Comparison of ENCODE assay signal across 8 mouse cellular contexts in the genomic region with DNA sequence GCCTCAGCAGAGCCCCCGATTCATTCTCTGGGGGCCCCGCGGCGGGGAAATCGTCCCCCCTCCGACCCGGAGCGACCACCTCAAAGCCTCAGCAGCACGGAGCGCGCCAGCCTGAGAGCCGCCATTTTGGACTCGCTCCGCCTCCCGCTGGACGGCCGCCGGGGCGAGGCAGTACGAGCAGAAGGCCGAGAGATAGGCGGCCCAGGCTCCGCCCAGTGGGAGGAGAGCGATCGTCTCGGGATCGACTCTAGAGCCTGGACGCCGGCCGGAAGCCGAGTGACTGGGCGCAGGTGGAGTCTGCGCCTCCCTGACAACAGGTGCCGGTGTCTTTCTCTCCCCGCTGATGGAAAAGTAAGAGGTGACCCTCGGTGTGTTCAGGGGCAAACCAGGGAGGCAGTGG. TPM values are rescaled to one million over a fixed set of nuclear protein-coding genes. Genes with fewer than 3 reads are reported as not detected.
DNase-seq lines count a peak whose midpoint lies in the region; ATAC-seq lines count a peak whose summit lies in the region.

A gene (minus strand): TSS at position 136 of the 400 bp plus-strand sequence.

- peak within 1 kb of the TSS; percentile 22; the same call in 1 of the 2 replicates for H3K27ac ChIP-seq in embryonic facial prominence, embryonic 14.5 days (replicated peaks; ENCODE audit: low read depth, low read length)
- H3K27ac ChIP-seq in kidney, embryonic 14.5 days (ENCODE audit: low read depth, low read length), result no peak within 1 kb of the TSS
- H3K27ac ChIP-seq in limb, embryonic 15.5 days, result no peak within 1 kb of the TSS

- peak within 1 kb of the TSS; percentile 75 for H3K4me2 ChIP-seq in embryonic facial prominence, embryonic 14.5 days (ENCODE audit: low read depth, low read length)
- peak within 1 kb of the TSS; percentile 77 for H3K4me2 ChIP-seq in kidney, embryonic 14.5 days (replicated peaks; ENCODE audit: low read depth, low read length)
- peak within 1 kb of the TSS; percentile 69 for H3K4me2 ChIP-seq in limb, embryonic 15.5 days

- no peaks in the 10 kb centered on the region for H3K27me3 ChIP-seq in embryonic facial prominence, embryonic 14.5 days (replicated peaks; ENCODE audit: control insufficient read depth, insufficient read depth, low read length)
- no peaks in the 10 kb centered on the region for H3K27me3 ChIP-seq in kidney, embryonic 14.5 days (ENCODE audit: control insufficient read depth, insufficient read depth, low read length)
- H3K27me3 ChIP-seq in limb, embryonic 15.5 days, result no peaks in the 10 kb centered on the region

- H3K4me3 ChIP-seq in embryonic facial prominence, embryonic 14.5 days (ENCODE audit: low read depth, low read length), result peak within 1 kb of the TSS; percentile 83
- peak within 1 kb of the TSS; percentile 96 for H3K4me3 ChIP-seq in kidney, embryonic 14.5 days (ENCODE audit: low read length)
- H3K4me3 ChIP-seq in limb, embryonic 15.5 days, result peak within 1 kb of the TSS; percentile 77

- peak within 1 kb of the TSS; percentile 80 for H3K9ac ChIP-seq in embryonic facial prominence, embryonic 14.5 days (ENCODE audit: low read depth, low read length)
- peak within 1 kb of the TSS; percentile 86 for H3K9ac ChIP-seq in kidney, embryonic 14.5 days (ENCODE audit: low read depth, low read length)
- peak within 1 kb of the TSS; percentile 69 for H3K9ac ChIP-seq in limb, embryonic 15.5 days

- H3K4me1 ChIP-seq in embryonic facial prominence, embryonic 14.5 days (ENCODE audit: control insufficient read depth, insufficient read depth, low read length), result 0 out of 2 replicates have a peak, but pooled peaks cover 9% of the 10 kb centered on the region
- peaks cover 10% of the 10 kb centered on the region; the same call in 1 of the 2 replicates for H3K4me1 ChIP-seq in kidney, embryonic 14.5 days (ENCODE audit: control insufficient read depth, insufficient read depth, low read length)
- peaks cover 10% of the 10 kb centered on the region for H3K4me1 ChIP-seq in limb, embryonic 15.5 days

- ATAC-seq in embryonic facial prominence, embryonic 14.5 days (ENCODE audit: low read depth), result peak; percentile 97
- peak; percentile 95 for ATAC-seq in kidney, embryonic 14.5 days (ENCODE audit: low FRiP score, low TSS enrichment)
- peak; percentile 86 for ATAC-seq in limb, embryonic 15.5 days (ENCODE audit: insufficient number of reproducible peaks, low FRiP score, low TSS enrichment, low read depth)

- H3K9me3 ChIP-seq in embryonic facial prominence, embryonic 14.5 days (ENCODE audit: control insufficient read depth, low read length), result no peaks in the 10 kb centered on the region
- H3K9me3 ChIP-seq in kidney, embryonic 14.5 days (ENCODE audit: control insufficient read depth, low read length), result no peaks in the 10 kb centered on the region
- no peaks in the 10 kb centered on the region for H3K9me3 ChIP-seq in limb, embryonic 15.5 days

- DNase-seq in 3T3-L1 (ENCODE audit: low read depth, low spot score), result peak; percentile 94
- DNase-seq in adrenal gland, postnatal 4 days (ENCODE audit: low spot score in 2 of 2), result peak; percentile 77 to 80
- DNase-seq in embryonic facial prominence, embryonic 14.5 days (ENCODE audit: low spot score), result peak; percentile 97
- peak; percentile 88 to 90 for DNase-seq in heart, adult 9 months (ENCODE audit: low spot score in 2 of 2)
- peak; percentile 64 to 83 for DNase-seq in monocyte, adult 2 months (ENCODE audit: low read depth in 1 of 2, low spot score in 2 of 2)
- peak; percentile 92 to 93 for DNase-seq in spleen, postnatal 36 days (ENCODE audit: low spot score in 2 of 2)

- under 1% methylated on average over 27 of the region's 36 CpGs for WGBS in embryonic facial prominence, embryonic 14.5 days
- under 1% methylated on average over 36 of the region's 36 CpGs for WGBS in kidney, embryonic 14.5 days
- under 1% methylated on average over 36 of the region's 36 CpGs for WGBS in limb, embryonic 15.5 days

- no peaks in the 10 kb centered on the region for H3K36me3 ChIP-seq in embryonic facial prominence, embryonic 14.5 days (ENCODE audit: control insufficient read depth, insufficient read depth, low read length)
- H3K36me3 ChIP-seq in kidney, embryonic 14.5 days (ENCODE audit: control insufficient read depth, insufficient read depth, low read length), result no peaks in the 10 kb centered on the region
- H3K36me3 ChIP-seq in limb, embryonic 15.5 days, result no peaks in the 10 kb centered on the region

RNA-seq across cellular contexts. Expression of the gene that starts here (rescaled TPM):
- 10 to 100 TPM; 11.2 to 11.9 TPM for total RNA-seq in adrenal gland, postnatal 4 days (2021)
- polyA plus RNA-seq in embryonic facial prominence, embryonic 14.5 days (2014; fragmentation: Nextera tagmentation; extraction: Ambion mirVana), result 10.9 and 11.6 TPM in 2 replicates
- polyA plus RNA-seq in kidney, embryonic 14.5 days (2014; fragmentation: Nextera tagmentation; extraction: Ambion mirVana), result 13.0 and 18.5 TPM in 2 replicates
- polyA plus RNA-seq in limb, embryonic 15.5 days (2015; fragmentation: Nextera tagmentation; extraction: Ambion mirVana), result 12.2 and 12.4 TPM in 2 replicates
